Mouse (Mus musculus): ENCODE measurements around the gene Psmd13.

DNA sequence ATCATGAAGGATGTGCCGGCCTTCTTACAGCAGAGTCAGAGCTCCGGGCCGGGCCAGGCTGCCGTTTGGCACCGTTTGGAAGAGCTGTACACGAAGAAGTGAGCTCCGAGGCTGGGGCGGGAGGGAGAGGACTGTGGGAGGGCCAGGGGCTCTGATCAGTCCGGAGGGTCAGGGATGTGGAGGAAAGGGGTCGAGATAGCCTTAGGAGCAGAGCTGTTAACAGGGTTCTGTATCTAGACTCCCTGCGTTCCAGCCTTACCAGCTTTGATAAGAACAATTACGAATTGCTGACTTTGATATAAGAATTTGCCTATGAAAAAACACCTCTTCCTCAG lies 668 bp downstream of the Psmd13 start:
- TF ChIP-seq POLR2A (IDR thresholded peaks at IDR 0.05; ENCODE audit: insufficient read depth, low read depth, low read length), result no peak
- no peak for TF ChIP-seq CTCF (IDR thresholded peaks at IDR 0.05)

Measured in heart, adult 2 months (tissue).